Mouse (Mus musculus) midbrain, embryonic 12.5 days (tissue): ENCODE measurements around the gene Ppargc1a. TPM values are rescaled to one million over a fixed set of nuclear protein-coding genes. Genes with fewer than 3 reads are reported as not detected.

ENCODE experiments used
- ATAC-seq: fragments of 200-750 bp; cut with Nextera tagmentation; 2 replicates; pipeline ENCODE4 v1.8.0; 2017; ENCODE audit warnings: low read depth, moderate TSS enrichment, moderate library complexity; ENCODE audit not compliant: low FRiP score
- H3K27ac ChIP-seq: fragments of 300-500 bp; sonication (generic); replicated peaks from 2 replicates; pipeline ENCODE4 v1.5.1; 2016; ENCODE audit warnings: mild to moderate bottlenecking
- H3K27me3 ChIP-seq: fragments of 300-500 bp; sonication (generic); 2 replicates; pipeline ENCODE4 v1.6.1; 2016; ENCODE audit warnings: mild to moderate bottlenecking
- H3K36me3 ChIP-seq: fragments of 300-500 bp; sonication (generic); 2 replicates; pipeline ENCODE4 v1.6.1; 2016
- H3K4me1 ChIP-seq: fragments of 300-500 bp; sonication (generic); 2 replicates; pipeline ENCODE4 v1.6.1; 2016
- H3K4me2 ChIP-seq: fragments of 300-500 bp; sonication (generic); replicated peaks from 2 replicates; pipeline ENCODE4 v1.6.1; 2016; ENCODE audit warnings: mild to moderate bottlenecking, moderate library complexity
- H3K4me3 ChIP-seq: fragments of 300-500 bp; sonication (generic); 2 replicates; pipeline ENCODE4 v1.5.1; 2016; ENCODE audit warnings: mild to moderate bottlenecking
- H3K9ac ChIP-seq: fragments of 300-500 bp; sonication (generic); replicated peaks from 2 replicates; pipeline ENCODE4 v1.6.1; 2016; ENCODE audit warnings: mild to moderate bottlenecking, moderate library complexity
- H3K9me3 ChIP-seq: fragments of 300-500 bp; sonication (generic); 2 replicates; pipeline ENCODE4 v1.6.1; 2016; ENCODE audit warnings: mild to moderate bottlenecking
- WGBS: fragments of 180-500 bp; shearing (Covaris S2); methylation state at CpG from one replicate; pipeline ENCODE4 v1.1.7; 2016; 5-methylcytosine and 5-hydroxymethylcytosine counted together
- polyA plus RNA-seq: library from polyadenylated mRNA; unstranded; fragments of >200 nt; fragmentation: Nextera tagmentation; extraction: Ambion mirVana; gene quantifications from 2 replicates; pipeline ENCODE4 v1.2.1, GENCODE M21; 2016

Ppargc1a gene
- polyA plus RNA-seq, 1 experiment from 2014 or later: 3.9 TPM

DNA sequence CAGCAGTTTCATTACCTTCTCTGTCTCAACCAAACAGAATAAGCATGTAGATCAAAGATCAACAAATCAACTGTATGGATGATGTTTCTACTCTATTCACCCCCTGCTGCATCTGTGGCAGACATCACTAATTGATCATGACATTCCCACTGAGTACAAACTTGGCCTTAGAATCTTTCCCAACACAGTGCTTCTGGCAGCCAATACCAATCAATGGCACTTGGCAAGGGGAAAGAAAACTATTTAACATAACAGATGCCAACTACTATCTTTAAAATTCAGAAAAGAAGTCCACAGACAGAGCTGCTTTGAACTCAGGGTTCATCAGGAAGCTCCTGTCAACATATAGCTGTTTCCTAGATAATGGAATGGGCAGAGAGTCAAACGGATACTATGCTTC, 83.8 kb downstream of the Ppargc1a start:
- no peaks in the 10 kb centered on the region for H3K4me1 ChIP-seq
- no peak overlapping the region for H3K9ac ChIP-seq
- H3K27ac ChIP-seq: no peak overlapping the region
- 78% methylated on average over 1 of the region's 1 CpGs for WGBS
- no peaks in the 10 kb centered on the region for H3K36me3 ChIP-seq
- H3K9me3 ChIP-seq: no peaks in the 10 kb centered on the region
- H3K4me2 ChIP-seq: no peak overlapping the region
- H3K27me3 ChIP-seq: no peaks in the 10 kb centered on the region
- H3K4me3 ChIP-seq: no peak overlapping the region
- no peak for ATAC-seq

DNA sequence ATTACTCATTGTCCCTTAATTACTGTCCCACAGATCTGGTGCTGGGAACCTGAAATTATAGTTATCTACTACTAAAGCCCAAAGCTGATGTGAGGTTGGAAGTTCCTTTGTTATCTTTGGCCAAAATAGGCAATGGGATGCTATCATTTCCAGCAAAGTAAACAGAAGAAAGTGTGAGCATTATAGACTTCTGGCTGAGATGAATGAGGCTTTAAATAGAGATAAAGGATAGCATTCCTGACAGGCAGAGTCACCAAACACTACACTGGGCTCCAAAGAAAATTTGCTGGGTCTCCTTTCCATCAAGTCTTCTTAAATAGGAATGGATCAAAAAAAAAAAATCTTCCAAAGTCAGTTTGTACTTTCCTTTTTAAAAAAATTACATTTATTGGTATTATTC, 87.7 kb downstream of the Ppargc1a start:
- Histone ChIP-seq H3K9me3 (no peaks in the 10 kb centered on the region), H3K4me1 (peaks cover 6% of the 10 kb centered on the region), H3K9ac (no peak overlapping the region), H3K36me3 (no peaks in the 10 kb centered on the region), H3K27ac (no peak overlapping the region), H3K27me3 (no peaks in the 10 kb centered on the region), H3K4me2 (no peak overlapping the region), H3K4me3 (no peak overlapping the region)
- ATAC-seq: no peak

DNA sequence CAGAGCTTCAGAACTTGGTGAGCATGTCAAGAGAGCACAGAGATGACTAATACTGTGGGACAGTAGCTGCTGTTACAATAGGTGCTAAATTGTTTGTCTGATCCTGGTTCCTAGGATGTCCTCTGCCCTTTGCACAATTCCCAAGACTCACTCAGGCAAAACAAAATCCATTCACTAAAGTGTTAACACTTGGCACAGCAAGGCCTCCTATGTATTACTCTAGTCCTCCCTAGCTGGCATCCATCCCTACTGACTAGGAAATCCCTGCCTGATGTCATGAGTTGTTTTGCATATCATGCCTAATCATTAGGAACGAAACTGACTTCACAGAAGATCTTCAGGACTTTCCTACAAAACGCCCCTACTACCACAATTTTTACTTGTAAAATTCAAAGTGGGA, 88.1 kb downstream of the Ppargc1a start:
- no peak overlapping the region for H3K4me3 ChIP-seq
- ATAC-seq: no peak
- no peaks in the 10 kb centered on the region for H3K36me3 ChIP-seq
- no peak overlapping the region for H3K4me2 ChIP-seq
- WGBS: 77% methylated on average over 2 of the region's 2 CpGs
- no peak overlapping the region for H3K27ac ChIP-seq
- no peak overlapping the region for H3K9ac ChIP-seq
- peaks cover 6% of the 10 kb centered on the region for H3K4me1 ChIP-seq
- no peaks in the 10 kb centered on the region for H3K27me3 ChIP-seq
- H3K9me3 ChIP-seq: no peaks in the 10 kb centered on the region

DNA sequence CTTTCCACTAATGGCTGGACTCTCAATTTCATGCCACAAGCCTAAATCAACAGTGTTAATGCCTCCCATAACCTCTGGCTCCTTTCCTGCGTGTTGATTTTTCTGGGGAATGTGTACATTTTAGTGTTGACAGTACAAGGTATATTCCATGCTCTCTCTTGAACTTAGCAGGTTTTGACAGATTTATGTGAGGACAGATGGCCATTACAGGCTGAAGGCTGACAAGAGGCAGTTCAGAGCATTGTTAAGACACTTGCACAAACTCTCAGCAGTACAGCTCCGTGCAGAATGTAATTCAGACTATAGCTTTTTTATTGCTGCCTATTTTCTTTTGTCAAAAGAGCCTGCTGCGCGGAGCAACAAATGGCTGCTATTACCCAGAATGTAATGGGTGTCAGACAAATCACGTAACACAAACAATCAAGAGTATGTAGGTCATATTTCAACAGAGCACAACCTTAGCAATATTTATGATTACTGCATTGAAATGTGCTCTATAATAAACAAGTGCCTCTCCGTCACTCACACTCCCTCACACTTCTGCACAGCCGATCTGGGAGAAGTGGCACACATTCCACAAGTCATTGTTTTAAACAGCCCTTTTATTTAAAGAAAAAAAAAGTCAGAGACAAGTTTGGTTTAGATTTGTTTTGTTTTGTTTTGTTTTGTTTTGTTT, 89.1 kb downstream of the Ppargc1a start:
- Histone ChIP-seq H3K36me3 (no peaks in the 10 kb centered on the region), H3K4me1 (peaks cover 6% of the 10 kb centered on the region), H3K9me3 (no peaks in the 10 kb centered on the region), H3K27me3 (no peaks in the 10 kb centered on the region), H3K4me3 (no peak overlapping the region), H3K27ac (no peak overlapping the region), H3K9ac (no peak overlapping the region), H3K4me2 (no peak overlapping the region)
- ATAC-seq: peak; percentile 58; the same call in 1 of the 2 replicates
- 50% methylated on average over 7 of the region's 7 CpGs for WGBS

DNA sequence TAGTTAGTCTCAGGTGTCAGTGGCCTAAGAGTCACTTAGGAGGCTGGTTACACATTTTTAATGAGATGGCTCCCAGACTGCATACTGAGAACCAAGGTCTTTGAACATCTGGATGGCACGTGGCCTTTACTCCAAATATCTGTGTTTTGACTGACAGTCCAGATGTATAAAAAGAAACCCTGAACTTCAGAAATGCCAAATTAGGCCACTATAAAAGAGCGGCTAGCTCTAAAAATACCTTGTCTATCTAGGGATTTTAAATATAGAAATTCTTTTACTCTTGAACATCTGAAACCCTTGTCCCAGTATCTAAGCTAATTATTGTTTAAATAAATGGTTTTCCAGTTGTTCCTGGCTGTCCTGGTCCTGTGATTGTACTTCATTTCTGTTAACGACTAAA, 90.4 kb downstream of the Ppargc1a start:
- Histone ChIP-seq H3K4me3 (no peak overlapping the region), H3K36me3 (no peaks in the 10 kb centered on the region), H3K27me3 (no peaks in the 10 kb centered on the region), H3K4me1 (peaks cover 6% of the 10 kb centered on the region), H3K9ac (no peak overlapping the region), H3K27ac (no peak overlapping the region), H3K9me3 (no peaks in the 10 kb centered on the region), H3K4me2 (no peak overlapping the region)
- ATAC-seq: no peak
- 85% methylated on average over 3 of the region's 3 CpGs for WGBS

DNA sequence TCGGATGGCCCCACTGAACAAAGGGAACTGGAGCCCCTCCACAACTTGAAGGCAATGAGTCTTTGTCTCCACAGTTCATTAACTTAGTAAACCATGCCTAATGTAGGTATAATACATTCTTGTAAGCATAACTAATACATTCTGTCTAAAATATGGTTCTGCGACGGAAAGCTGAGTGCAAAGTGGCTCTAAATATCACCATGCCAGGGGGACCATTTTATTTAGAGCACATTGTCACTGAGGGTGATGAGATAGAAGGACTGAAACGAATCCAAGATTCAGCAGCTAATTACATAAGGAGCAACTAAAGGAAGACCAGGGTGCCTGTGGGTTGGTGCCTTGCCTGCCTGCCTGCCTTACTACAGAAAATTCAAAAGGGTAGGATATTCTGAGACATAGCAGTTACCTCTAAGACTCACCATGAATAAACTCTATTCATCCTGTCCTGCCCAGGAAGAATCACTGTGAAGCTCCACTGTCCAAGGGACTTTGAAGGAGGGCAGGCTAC, 92.4 kb downstream of the Ppargc1a start:
- Histone ChIP-seq H3K27ac (no peak overlapping the region), H3K36me3 (no peaks in the 10 kb centered on the region)

DNA sequence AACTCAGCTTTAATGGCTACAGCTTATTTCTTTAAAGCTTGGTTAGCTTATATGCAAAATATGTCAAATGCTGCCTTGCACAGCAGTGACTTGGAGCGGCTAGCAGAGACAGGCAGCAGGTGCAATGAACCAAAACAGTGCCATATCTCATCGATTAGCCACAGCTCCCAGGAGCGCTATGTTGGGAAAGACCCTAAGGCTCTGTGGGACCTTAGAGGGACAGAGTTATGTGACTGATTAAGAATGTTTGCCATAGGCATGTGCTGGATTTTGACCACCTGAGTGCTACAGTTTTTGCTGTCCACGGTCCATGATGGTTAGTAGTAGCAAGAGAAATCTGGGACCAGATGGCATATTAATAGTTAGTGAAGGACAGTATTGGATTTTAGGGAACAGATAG, 95.9 kb downstream of the Ppargc1a start:
- no peaks in the 10 kb centered on the region for H3K9me3 ChIP-seq
- H3K36me3 ChIP-seq: no peaks in the 10 kb centered on the region
- 73% methylated on average over 4 of the region's 4 CpGs for WGBS
- no peak overlapping the region for H3K4me2 ChIP-seq
- H3K27ac ChIP-seq: no peak overlapping the region
- peak; percentile 54; the same call in 1 of the 2 replicates for ATAC-seq
- no peak overlapping the region for H3K9ac ChIP-seq
- no peaks in the 10 kb centered on the region for H3K4me1 ChIP-seq
- no peak overlapping the region for H3K4me3 ChIP-seq
- H3K27me3 ChIP-seq: no peaks in the 10 kb centered on the region

More for the DNA sequence above, 92.4 kb downstream of the Ppargc1a start:
- H3K4me1 ChIP-seq: peaks cover 6% of the 10 kb centered on the region
- H3K9me3 ChIP-seq: no peaks in the 10 kb centered on the region
- no peak overlapping the region for H3K4me3 ChIP-seq
- ATAC-seq: no peak
- H3K4me2 ChIP-seq: no peak overlapping the region
- H3K9ac ChIP-seq: no peak overlapping the region
- H3K27me3 ChIP-seq: no peaks in the 10 kb centered on the region
- 71% methylated on average over 4 of the region's 4 CpGs for WGBS

DNA sequence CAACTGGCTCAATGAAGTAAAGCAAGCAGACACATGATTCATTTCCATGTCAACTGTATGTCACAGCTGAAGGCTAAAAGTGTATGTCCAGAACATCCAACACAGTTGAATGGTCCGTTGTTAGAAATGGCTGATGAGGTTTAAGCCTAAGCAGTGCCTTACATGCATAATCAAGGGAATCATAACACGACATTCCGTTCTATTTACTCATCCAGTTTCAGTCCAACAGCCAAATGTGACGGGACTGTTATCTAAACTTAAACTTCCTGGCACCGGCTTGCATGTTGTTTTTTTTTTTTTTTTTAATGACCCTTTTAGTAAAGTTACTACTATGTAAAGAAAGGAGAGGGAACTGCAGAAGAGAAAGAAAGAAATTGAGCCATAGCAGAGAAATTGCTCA, 101.5 kb downstream of the Ppargc1a start:
- no peak overlapping the region for H3K9ac ChIP-seq
- WGBS: 90% methylated on average over 5 of the region's 5 CpGs
- no peak overlapping the region for H3K4me3 ChIP-seq

DNA sequence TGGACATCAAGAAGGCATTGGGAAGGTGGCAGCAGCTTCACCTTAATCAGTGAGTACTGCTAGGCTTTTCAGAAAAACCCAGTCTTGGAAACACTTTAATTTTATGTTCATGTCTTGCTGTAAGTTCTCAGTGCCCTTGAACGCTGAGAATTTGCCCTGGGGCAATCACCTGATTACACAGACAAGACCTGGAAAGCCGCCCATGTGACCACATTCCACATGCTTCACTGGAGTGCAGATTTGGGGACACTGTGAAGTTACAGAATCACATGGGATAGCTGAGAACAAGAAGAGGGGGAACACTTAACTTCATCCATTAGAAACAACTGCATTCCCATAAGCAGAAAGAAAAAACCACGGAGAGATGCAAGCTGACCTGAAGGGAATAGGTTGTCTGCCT, 115.5 kb downstream of the Ppargc1a start:
- H3K9me3 ChIP-seq: no peaks in the 10 kb centered on the region
- ATAC-seq: no peak
- H3K27ac ChIP-seq: no peak overlapping the region
- H3K9ac ChIP-seq: no peak overlapping the region
- no peaks in the 10 kb centered on the region for H3K4me1 ChIP-seq
- no peaks in the 10 kb centered on the region for H3K36me3 ChIP-seq
- no peak overlapping the region for H3K4me3 ChIP-seq
- no peaks in the 10 kb centered on the region for H3K27me3 ChIP-seq
- 84% methylated on average over 3 of the region's 3 CpGs for WGBS
- H3K4me2 ChIP-seq: no peak overlapping the region

More for the DNA sequence above, 101.5 kb downstream of the Ppargc1a start:
- Histone ChIP-seq H3K27ac (no peak overlapping the region), H3K4me2 (no peak overlapping the region), H3K9me3 (no peaks in the 10 kb centered on the region), H3K4me1 (no peaks in the 10 kb centered on the region), H3K27me3 (no peaks in the 10 kb centered on the region), H3K36me3 (no peaks in the 10 kb centered on the region)
- ATAC-seq: no peak

DNA sequence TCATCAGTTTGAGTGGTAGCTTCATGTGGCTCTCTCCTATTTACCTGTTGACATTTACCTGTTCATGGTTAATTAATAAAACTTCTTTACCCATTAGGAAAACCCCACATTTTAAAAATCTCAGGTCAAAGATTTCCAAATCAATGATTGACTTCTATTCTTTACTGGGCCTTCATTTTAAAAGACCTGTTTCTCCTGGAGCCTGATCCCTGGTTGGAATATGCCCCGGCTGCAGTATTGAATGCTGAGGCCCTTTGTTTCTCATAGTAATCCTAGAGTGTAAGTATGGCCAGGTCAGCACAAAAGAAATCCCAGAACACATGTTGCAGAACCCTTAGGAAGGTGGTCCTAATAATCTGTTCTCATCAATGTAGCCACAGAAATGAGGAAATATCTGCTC, 119.9 kb downstream of the Ppargc1a start:
- H3K4me1 ChIP-seq: no peaks in the 10 kb centered on the region
- ATAC-seq: no peak
- no peak overlapping the region for H3K4me2 ChIP-seq
- no peaks in the 10 kb centered on the region for H3K27me3 ChIP-seq
- 86% methylated on average over 1 of the region's 1 CpGs for WGBS
- no peak overlapping the region for H3K9ac ChIP-seq
- H3K36me3 ChIP-seq: no peaks in the 10 kb centered on the region
- H3K27ac ChIP-seq: no peak overlapping the region
- H3K9me3 ChIP-seq: no peaks in the 10 kb centered on the region
- no peak overlapping the region for H3K4me3 ChIP-seq

DNA sequence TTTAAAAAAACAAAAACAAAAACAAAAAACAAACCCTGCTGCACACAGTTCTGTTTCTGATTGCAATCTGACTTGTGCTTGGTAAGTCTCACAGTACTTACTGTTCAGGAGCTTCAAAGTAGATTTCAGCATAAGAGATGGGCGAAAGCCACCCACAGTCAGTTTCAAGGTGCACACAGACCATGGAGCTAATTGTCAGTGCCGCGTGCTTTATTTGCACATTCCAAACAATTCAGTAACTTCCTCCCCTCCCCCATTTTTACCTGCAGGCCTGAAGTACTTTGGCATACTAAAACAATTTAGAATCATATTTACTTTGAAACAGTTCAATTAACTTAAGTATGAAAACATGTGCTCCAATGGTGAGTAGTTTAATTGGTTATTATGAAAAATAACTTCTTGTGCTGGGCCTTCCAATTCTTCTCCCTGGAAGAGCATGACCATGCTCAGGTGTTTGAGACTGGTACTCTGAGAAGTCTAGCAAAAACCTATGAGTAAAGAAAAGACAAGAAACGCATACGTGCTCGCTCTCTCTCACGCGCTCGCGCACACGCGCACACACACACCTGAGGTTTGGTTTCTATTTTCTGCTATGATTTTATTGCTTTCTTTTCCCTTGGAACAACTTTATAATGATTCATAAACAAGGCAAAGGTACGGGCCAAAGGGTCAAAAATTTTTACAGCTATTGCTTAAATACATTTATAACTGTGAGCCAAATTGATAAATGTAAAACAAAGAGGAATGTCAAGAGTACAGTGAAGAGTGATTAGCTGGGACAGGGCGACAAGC, 121.0 kb downstream of the Ppargc1a start:
- Histone ChIP-seq H3K9me3 (no peaks in the 10 kb centered on the region), H3K9ac (no peak overlapping the region), H3K4me1 (no peaks in the 10 kb centered on the region), H3K27ac (no peak overlapping the region), H3K4me3 (no peak overlapping the region), H3K4me2 (no peak overlapping the region), H3K36me3 (no peaks in the 10 kb centered on the region), H3K27me3 (no peaks in the 10 kb centered on the region)
- WGBS: 94% methylated on average over 14 of the region's 14 CpGs
- no peak for ATAC-seq

DNA sequence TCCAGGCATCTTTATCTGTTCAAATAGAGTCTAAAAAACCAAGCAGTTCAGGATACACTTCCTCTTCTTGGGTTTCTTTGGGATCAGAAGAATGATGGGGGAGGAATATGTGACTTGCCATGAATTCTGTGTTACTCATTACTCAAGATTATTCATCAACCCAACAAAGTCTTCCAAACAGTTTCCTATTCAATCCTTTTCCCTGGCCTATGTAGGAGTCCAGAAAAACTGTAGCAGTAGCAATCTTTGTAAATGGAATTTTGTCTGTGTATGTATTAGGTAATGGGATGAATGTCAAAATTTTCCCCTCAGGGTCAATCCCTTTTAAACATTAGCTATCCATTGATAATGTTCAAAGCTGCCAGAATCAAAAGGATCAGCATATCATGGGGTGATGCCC, 121.8 kb downstream of the Ppargc1a start:
- ATAC-seq: no peak
- H3K36me3 ChIP-seq: no peaks in the 10 kb centered on the region
- no peaks in the 10 kb centered on the region for H3K27me3 ChIP-seq
- H3K4me2 ChIP-seq: no peak overlapping the region
- H3K4me1 ChIP-seq: no peaks in the 10 kb centered on the region
- H3K9ac ChIP-seq: no peak overlapping the region
- H3K4me3 ChIP-seq: no peak overlapping the region
- H3K27ac ChIP-seq: no peak overlapping the region
- no peaks in the 10 kb centered on the region for H3K9me3 ChIP-seq
